11 mouse cellular contexts compared by ENCODE assay signal in the genomic region with DNA sequence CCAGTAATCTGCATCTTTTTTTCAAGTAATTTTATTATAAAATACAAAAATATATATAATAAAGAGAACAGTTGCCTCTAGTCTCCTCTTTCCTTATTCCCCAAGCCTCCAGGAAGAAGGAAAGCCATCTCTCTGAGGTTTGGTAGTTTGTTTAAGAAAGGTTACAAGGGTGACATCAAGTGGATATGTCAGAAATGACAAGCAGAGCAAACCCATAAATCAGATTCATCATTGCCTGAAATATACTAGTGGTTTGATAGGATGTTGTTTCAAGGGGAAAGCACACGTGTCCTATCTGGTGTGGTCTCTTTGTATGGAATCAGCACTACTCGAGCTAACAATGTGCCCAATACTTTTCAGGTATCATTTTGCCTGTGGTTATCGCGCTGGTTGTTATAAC.
DNase-seq lines count a peak whose midpoint lies in the region; ATAC-seq and TF ChIP-seq lines count a peak whose summit lies in the region.
"Had no signal": no experiment of that assay in that cellular context is flagged by ENCODE, and none has a peak within 500 bp of the region (broad histone marks: within the 10 kb centered on the region; RNA-seq: fewer than 3 reads in every experiment).

No protein-coding gene starts in this region.

- DNase-seq in forebrain, embryonic 11.5 days (ENCODE audit: low spot score), result no peak
- DNase-seq in liver, adult 2 months (ENCODE audit: extremely low read depth, low read depth, low spot score), result no peak
- no peak for DNase-seq in liver
- DNase-seq in cerebellum, postnatal 14 days, result peak; percentile 39 to 76
- peak; percentile 71 for DNase-seq in retina, postnatal 1 day
- DNase-seq in adrenal gland, adult 18-20 months (ENCODE audit: low spot score in 2 of 2), result no peak
- no peak for DNase-seq in right cerebral cortex, postnatal 14 days

- ATAC-seq in forebrain, embryonic 11.5 days (replicated peaks; ENCODE audit: low FRiP score), result peak; percentile 57; the same call in 1 of the 2 replicates
- ATAC-seq in forebrain, embryonic 12.5 days (ENCODE audit: low FRiP score), result no peak; the same call in 1 of the 2 replicates
- ATAC-seq: CD4-positive, CD25-positive, alpha-beta regulatory T cell, adult 4 months; intestine, embryonic 16.5 days had no signal

- H3K4me1 ChIP-seq in forebrain, embryonic 11.5 days (replicated peaks; ENCODE audit: control insufficient read depth, insufficient read depth, low read length), result no peaks in the 10 kb centered on the region
- H3K4me1 ChIP-seq in forebrain, embryonic 12.5 days, result peaks cover 6% of the 10 kb centered on the region; the same call in 1 of the 2 replicates
- no peaks in the 10 kb centered on the region for H3K4me1 ChIP-seq in liver, adult 2 months (ENCODE audit: control insufficient read depth, insufficient read depth, low read length)

- peak; percentile 29 for TF ChIP-seq CTCF in liver, adult 2 months (IDR thresholded peaks at IDR 0.05; ENCODE audit: low read depth, low read length)

- H3K4me2 ChIP-seq in forebrain, embryonic 11.5 days (ENCODE audit: low read depth, low read length, severe bottlenecking), result no peak overlapping the region
- H3K4me2 ChIP-seq in forebrain, embryonic 12.5 days, result no peak overlapping the region
- H3K4me2 ChIP-seq: embryonic facial prominence, embryonic 13.5 days had no signal

- no peak overlapping the region for H3K4me3 ChIP-seq in forebrain, embryonic 11.5 days (ENCODE audit: low read depth, low read length)
- no peak overlapping the region for H3K4me3 ChIP-seq in forebrain, embryonic 12.5 days (replicated peaks)
- no peak overlapping the region for H3K4me3 ChIP-seq in liver, adult 2 months (ENCODE audit: insufficient read depth, low read depth, low read length)
- H3K4me3 ChIP-seq: embryonic facial prominence, embryonic 13.5 days had no signal

- no peak for TF ChIP-seq POLR2A in liver, adult 2 months (IDR thresholded peaks at IDR 0.05; ENCODE audit: extremely low read depth, insufficient read depth, low read length)

- 70% methylated on average over 4 of the region's 4 CpGs for WGBS in forebrain, embryonic 11.5 days
- 77% methylated on average over 4 of the region's 4 CpGs for WGBS in forebrain, embryonic 12.5 days
- 51% methylated on average over 4 of the region's 4 CpGs for WGBS in liver, adult 2 months

- no peaks in the 10 kb centered on the region for H3K27me3 ChIP-seq in forebrain, embryonic 11.5 days (ENCODE audit: control insufficient read depth, insufficient read depth, low read length)
- H3K27me3 ChIP-seq in forebrain, embryonic 12.5 days, result no peaks in the 10 kb centered on the region
- H3K27me3 ChIP-seq in liver, adult 2 months (ENCODE audit: control insufficient read depth, insufficient read depth, low read length), result no peaks in the 10 kb centered on the region
- H3K27me3 ChIP-seq: embryonic facial prominence, embryonic 13.5 days had no signal

- no peaks in the 10 kb centered on the region for H3K36me3 ChIP-seq in forebrain, embryonic 11.5 days (ENCODE audit: control insufficient read depth, insufficient read depth, low read length)
- H3K36me3 ChIP-seq in forebrain, embryonic 12.5 days (replicated peaks), result no peaks in the 10 kb centered on the region
- no peaks in the 10 kb centered on the region for H3K36me3 ChIP-seq in liver, adult 2 months (ENCODE audit: control insufficient read depth, insufficient read depth, low read length)
- H3K36me3 ChIP-seq: embryonic facial prominence, embryonic 13.5 days had no signal

- no peaks in the 10 kb centered on the region for H3K79me2 ChIP-seq in liver, adult 2 months (ENCODE audit: control insufficient read depth, insufficient read depth, low read length)

- H3K9ac ChIP-seq in forebrain, embryonic 11.5 days (ENCODE audit: low read length), result no peak overlapping the region
- H3K9ac ChIP-seq in forebrain, embryonic 12.5 days, result no peak overlapping the region
- no peak overlapping the region for H3K9ac ChIP-seq in liver, adult 2 months (ENCODE audit: low read depth, low read length)
- H3K9ac ChIP-seq: embryonic facial prominence, embryonic 13.5 days had no signal

- no peak overlapping the region for H3K27ac ChIP-seq in forebrain, embryonic 11.5 days (ENCODE audit: low read depth, low read length)
- no peak overlapping the region for H3K27ac ChIP-seq in forebrain, embryonic 12.5 days
- no peak overlapping the region for H3K27ac ChIP-seq in liver, adult 2 months (replicated peaks; ENCODE audit: insufficient read depth, low read depth, low read length)
- H3K27ac ChIP-seq: embryonic facial prominence, embryonic 13.5 days had no signal

- H3K9me3 ChIP-seq in forebrain, embryonic 11.5 days (ENCODE audit: control insufficient read depth, low read length), result no peaks in the 10 kb centered on the region
- H3K9me3 ChIP-seq in forebrain, embryonic 12.5 days, result no peaks in the 10 kb centered on the region
- H3K9me3 ChIP-seq: embryonic facial prominence, embryonic 13.5 days had no signal

Comparison
In these comparisons a context has a peak if more than half of its experiments do, and no peak if none do; other contexts are left out.
1. DNase-seq: peak in cerebellum, postnatal 14 days (2 of 2) and retina, postnatal 1 day (single experiment); none in forebrain, embryonic 11.5 days (single experiment), liver, adult 2 months (single experiment), liver (single experiment), adrenal gland, adult 18-20 months (0 of 2) and right cerebral cortex, postnatal 14 days (single experiment).